Mouse (Mus musculus) ZHBTc4 (cell line): Measurements from ENCODE around the gene Slc39a7.
"Not testable (repeated sequence)": the region's sequence is repeated elsewhere in the genome, so short reads cannot be mapped to it uniquely, and the experiment has no call there.

Experiments used
- DNase-seq: peaks from one replicate; pipeline ENCODE4 v3.0.0-alpha.2; 2011; ENCODE audit warnings: low read depth, low spot score

Slc39a7 gene

DNA sequence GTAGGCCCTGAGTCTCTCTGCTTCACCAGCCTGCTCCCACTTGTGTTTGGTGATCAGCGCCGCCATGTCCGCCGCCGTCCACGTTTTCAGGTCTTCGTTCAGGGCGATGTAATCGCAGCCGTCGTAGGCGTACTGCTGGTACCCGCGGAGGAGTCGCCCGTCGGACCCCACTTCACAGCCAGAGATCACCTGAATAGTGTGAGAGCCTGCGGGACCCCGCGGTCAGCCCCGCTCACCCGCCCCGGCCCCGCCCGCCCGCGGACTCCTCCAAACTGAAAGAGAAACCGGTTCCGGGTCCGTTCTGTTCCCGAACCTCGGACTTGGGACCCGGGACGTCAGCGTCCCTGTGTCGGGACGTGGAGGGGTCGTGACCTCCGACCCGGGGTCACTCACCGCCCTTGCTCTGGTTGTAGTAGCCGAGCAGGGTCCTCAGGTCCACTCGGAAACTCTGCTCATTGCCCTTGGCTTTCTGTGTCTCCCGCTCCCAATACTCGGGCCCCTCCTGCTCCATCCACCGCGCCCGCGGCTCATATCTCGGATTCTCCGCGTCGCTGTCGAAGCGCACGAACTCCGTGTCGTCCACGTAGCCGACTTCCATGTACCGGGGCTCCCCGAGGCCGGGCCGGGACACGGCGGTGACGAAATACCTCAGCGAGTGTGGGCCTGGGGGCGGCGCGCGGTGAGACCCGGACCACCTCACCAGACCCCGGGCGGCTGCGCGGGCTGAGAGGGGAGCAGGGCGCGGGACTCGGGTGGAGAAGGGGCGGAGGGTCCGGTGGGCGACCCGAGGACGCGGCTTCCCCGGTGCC is 31.9 kb downstream of the Slc39a7 start:
- peak; percentile 49 for DNase-seq

DNA sequence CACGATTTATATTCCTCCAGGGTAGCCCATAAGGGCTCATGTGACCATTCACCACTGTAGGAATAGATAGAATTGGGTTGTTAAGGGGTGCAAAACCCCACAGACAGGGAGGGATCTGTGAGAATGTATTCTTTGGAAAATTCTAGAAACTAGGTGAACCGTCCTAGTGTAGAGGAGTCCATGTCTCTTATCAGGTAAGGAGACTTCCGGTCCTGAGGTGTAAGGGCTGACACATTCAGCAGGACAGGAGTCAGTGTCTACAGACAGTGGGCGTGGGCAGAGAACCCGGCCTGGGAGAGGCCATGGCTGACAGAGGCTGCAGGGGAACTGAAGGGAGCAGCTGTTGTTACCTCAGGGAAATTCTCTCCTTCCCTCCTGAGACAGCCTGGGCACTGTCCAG is 32.8 kb downstream of the Slc39a7 start:
- not testable (repeated sequence) for DNase-seq

DNA sequence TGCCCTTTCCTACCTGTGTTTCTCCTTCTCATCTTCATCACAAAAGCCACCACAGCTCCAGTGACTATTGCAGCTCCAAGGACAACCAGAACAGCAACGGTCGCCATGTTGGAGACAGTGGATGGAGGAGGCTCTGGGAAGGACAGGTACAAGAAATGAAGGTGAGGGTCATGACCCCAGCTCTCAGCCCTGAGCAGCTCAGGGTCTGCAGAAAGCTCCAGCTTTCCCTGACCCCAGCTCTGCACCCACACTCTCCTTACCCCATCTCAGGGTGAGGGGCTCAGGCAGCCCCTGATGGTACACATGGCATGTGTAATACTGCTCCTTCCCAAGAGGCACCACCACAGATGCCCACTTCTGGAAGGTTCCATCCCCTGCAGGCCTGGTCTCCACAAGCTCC is 34.5 kb downstream of the Slc39a7 start:
- not testable (repeated sequence) for DNase-seq

DNA sequence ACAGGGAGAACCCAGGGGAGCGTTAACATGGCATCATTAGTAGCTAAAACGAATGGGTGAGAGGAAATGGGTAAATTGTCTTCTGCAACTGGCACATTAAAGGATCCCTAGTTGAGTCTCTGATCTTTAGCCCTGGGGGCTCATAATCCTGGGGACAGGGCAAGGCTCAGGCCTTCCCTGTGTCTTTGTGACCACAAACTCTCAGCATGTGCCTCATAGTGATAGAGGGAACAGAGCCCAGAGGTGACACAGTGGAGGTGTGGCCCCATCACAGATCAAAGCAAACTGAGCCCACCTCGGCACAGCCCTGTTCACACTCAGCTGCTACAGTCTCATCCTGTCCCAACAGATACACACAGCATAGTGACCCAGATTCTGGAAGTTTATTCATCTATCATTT is 35.8 kb downstream of the Slc39a7 start:
- DNase-seq: no peak

DNA sequence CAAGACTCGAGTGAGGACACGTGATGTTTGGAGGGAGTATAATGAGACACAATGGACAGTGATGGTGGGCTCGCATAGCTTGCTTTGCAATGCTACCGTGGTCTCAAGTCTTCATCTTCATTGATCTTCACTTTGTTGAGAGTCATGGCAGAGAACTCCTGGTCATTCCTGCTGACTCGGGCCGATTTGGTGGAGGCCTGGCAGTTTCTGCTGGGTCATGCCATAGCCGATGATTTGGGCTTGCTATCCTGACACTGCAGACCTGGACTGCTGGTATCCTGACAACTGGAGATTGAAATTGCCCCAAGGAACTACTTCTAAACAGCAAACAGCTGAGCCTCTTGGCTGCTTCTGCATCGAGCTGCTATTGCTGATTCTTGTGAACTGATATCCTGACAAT is 36.5 kb downstream of the Slc39a7 start:
- DNase-seq: no peak

DNA sequence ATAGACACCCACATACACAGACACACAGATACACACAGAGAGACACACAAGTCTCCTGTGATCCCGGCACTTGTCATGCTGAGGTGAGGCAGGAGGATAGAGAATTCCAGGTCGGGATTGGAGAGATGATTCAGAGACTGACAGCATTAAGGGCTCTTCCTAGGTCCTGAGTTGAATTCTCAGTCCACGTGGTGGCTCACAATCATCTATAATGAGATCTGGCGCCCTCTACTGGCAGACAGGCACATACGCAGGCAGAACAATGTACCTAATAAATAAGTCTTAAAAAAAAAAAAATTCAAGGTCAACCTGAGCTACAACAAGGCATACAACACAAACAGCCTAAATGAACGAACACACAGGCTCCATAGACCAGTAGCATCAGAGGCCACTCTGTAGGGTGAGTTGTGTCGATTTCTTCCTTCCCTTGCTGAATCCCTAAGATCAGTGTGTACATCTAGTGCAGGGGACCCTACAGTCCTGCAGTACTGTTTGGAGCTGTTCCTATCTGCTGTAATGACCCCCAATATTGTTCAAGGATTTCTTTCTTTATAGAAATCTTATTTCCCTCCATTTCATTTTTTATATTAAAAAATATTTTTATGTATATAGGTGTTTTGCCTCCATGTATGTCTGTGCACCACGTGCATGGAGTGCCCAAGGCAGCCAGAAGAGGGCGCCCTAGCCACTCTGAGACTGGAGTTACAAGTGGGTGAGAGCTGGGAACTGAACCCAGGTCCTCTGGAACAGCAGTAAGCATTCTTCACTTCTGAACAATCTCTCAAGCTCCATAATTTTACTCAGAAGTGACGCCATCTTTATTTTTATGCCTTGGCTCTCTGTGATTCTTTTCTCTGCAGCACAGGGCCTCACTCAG is 39.5 kb downstream of the Slc39a7 start:
- DNase-seq: peak; percentile 92

DNA sequence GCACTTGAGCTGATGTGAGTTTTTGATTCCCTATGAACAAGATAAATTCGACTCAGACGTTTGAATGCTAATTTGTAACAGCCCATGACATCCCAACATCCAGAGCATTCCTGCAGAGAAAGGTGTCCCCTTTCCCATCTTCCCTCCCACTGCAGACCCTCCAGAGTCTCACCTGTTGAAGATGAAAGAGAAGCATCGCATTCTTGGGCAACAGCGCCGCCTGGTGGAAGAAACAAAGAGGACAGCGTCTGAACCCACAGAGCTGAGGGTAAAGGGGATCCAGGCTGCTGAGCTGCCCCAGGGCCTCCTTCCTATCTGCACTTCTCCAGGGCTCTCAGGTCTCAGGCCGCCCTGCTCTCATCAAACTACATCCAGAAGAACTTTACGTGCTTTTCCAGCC is 49.3 kb downstream of the Slc39a7 start:
- peak; percentile 71 for DNase-seq

DNA sequence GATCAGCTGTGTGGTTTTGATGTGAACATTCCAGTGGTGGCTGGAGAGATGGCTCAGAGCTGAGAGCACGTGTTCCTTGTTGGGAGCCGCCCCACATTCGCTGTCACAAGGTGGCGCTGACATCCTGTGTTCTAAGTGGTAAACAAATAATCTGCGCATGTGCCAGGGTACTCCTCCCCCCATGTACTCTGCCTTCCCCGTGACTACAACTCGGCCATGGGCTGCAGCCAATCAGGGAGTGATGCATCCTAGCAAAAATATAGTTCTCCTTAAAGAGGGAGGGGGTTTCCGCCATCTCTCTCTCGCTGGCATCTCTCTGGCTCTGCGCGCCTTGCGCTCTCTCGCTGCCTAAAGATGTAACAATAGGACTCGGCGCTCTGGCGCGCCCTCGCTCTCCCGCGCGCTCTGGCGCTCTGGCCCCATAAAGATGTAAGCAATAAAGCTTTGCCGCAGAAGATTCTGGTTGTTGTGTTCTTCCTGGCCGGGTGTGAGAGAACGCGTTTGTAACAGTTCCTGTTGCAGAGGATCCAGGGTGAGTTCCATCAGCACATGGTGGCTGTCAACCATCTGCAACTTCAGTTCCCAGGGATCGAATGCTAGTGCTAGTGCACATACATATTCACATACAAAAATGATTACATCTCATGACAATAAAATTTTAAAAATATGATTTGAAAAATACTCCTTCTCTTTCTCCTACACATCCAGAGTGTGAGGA is 50.1 kb downstream of the Slc39a7 start:
- DNase-seq: peak; percentile 98

DNA sequence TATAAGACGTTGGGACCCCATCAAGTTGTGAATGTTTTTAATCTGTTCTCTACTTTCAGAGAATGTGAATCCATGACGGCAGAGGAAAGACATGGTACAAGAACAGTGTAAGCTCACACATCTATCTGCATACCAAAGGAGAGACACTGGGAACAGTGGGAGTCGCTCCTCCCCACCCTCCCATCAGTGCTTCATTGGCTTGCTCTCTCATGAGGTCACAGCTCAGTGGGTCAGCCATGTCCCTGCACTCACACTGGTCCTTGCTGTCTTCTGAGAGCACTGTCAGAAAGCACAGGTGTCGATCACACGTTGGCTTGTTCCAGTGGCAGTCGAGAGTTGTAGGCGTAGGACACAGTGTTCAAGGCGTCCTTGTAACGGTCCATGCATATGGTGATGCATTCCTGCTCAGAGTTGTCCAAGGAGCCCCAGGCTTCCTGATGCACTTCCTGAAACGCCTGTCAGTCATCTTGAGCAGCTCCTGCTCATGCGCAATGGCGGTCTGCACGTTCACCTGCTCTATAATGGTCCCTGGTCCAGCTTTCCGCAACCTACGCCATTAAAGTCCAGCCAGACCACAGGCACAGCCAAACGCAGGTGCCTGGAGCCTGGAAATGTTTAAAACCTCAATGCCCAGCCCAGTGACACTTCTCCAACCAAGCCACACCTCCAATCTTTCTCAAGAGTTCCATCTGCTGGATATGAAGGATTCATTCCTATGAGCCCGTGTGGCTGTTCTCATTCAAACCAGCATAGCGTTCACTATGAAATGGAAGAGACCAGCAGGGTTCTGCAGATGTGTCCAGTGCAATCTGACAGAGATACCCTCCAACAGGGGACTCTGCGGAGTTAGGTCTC is 51.1 kb downstream of the Slc39a7 start:
- peak; percentile 77 for DNase-seq

DNA sequence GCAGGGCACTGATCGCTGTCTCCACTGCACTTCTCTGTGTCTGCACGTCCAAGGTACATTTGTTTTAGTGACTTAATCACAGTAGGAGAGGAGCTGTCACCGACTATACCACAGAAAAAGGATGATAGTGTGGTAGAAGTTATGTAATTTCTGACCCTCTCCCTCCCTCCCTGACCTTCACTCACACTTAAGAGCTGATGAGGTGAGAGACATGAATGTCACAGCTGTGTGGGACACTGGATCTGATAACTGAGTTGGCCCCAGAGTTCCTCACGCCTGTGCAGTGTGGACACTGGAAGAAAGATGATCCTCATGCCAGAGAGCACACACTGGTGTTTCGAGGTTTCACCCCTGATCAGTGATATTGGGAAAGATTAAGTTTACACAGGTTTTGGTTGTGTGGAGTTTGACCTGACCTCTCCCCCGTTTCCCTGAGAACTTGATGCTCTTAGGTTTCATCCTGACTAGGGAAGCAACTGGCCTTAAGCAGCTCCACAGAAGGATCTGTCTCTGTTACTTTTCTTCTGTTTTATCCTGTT is 51.9 kb downstream of the Slc39a7 start:
- DNase-seq: no peak

DNA sequence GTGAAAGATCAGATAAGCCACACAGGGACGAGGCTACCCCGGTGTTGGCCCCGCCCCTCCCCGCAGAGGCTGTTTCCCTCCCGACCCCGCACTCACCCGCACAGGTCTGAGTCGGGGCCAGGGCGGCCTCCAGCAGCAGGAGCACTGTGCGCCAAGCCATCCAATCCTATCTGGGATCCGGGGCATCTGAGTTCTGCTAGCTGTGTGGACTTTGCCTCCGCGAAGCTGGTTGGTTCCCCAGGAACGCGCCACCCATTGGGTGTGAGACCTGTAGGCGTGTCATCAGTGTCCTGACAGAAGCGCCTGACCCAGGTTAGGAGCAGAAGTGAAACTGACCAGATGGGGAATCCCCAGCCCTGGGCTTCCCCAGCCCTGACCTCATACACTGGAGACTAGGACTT is 52.9 kb downstream of the Slc39a7 start:
- peak; percentile 81 for DNase-seq
